Comparison of ENCODE assay signal across 8 mouse cellular contexts in the genomic region with DNA sequence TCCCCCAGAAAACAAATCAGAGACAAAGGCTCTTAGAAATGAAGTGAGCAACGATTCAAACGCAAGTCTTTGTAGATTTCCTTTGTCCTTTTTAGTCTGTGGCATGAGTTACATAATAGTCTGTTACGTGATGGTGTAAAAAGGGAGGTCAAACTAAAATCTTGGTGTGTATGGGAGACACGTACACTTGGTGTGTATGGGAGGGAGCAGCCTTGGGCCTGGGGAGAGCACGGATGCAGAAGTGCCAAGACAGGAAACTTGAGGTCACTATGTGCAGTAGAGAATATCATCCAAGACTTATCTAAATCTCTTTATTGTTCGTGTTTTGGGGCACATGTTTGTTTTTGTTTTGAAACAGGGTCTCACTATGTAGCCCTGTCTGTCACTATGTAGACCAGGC. TPM values are rescaled to one million over a fixed set of nuclear protein-coding genes. Genes with fewer than 3 reads are reported as not detected.
DNase-seq lines count a peak whose midpoint lies in the region; ATAC-seq and TF ChIP-seq lines count a peak whose summit lies in the region.

No protein-coding gene starts in this region.

- no peak for TF ChIP-seq RAD21 in CH12.LX (IDR thresholded peaks at IDR 0.05; ENCODE audit: low read depth, low read length)

- intact Hi-C loops in gastrocnemius, postnatal 36 days (cut with DNase I), result no loop called here

- peaks cover 42% of the 10 kb centered on the region for H3K79me2 ChIP-seq in CH12.LX (replicated peaks; ENCODE audit: control insufficient read depth, extremely low read depth, insufficient read depth, poor library complexity, severe bottlenecking)

- H3K4me1 ChIP-seq in heart, embryonic 10.5 days, result peaks cover 41% of the 10 kb centered on the region
- H3K4me1 ChIP-seq in CH12.LX (ENCODE audit: control insufficient read depth in 1 of 2, insufficient read depth in 2 of 2), result peaks cover 7 to 46% of the 10 kb centered on the region in 2 experiments
- H3K4me1 ChIP-seq in forebrain, embryonic 13.5 days, result peaks cover 50% of the 10 kb centered on the region
- H3K4me1 ChIP-seq in liver, embryonic 13.5 days (replicated peaks), result peaks cover 50% of the 10 kb centered on the region

- peaks cover 4% of the 10 kb centered on the region; the same call in 1 of the 2 replicates for H3K36me3 ChIP-seq in heart, embryonic 10.5 days
- peaks cover 10 to 31% of the 10 kb centered on the region in 2 experiments for H3K36me3 ChIP-seq in CH12.LX (replicated peaks in 1 of 2; ENCODE audit: control insufficient read depth in 1 of 2, insufficient read depth in 1 of 2, low read length in 1 of 2)
- 0 out of 2 replicates have a peak, but pooled peaks cover 10% of the 10 kb centered on the region for H3K36me3 ChIP-seq in forebrain, embryonic 13.5 days (ENCODE audit: poor library complexity, severe bottlenecking)
- H3K36me3 ChIP-seq in liver, embryonic 13.5 days, result peaks cover 15% of the 10 kb centered on the region

- dilution Hi-C loops in CH12.LX (cut with MboI; ENCODE audit: extremely low pct_ligation_motif_present, extremely low pct_unique_long_range_greater_than_20kb, low sequenced_read_pairs), result no loop called here

- H3K27ac ChIP-seq in heart, embryonic 10.5 days, result peak overlapping the region; percentile 92
- peak overlapping the region; percentile 36; the same call in 1 of the 2 replicates for H3K27ac ChIP-seq in CH12.LX (ENCODE audit: insufficient read depth, low read depth)
- peak overlapping the region; percentile 89 for H3K27ac ChIP-seq in forebrain, embryonic 13.5 days
- peak overlapping the region; percentile 89 for H3K27ac ChIP-seq in liver, embryonic 13.5 days

- no peak for TF ChIP-seq CTCF in CH12.LX (conservative IDR thresholded peaks at IDR 0.05 in 1 of 2, IDR thresholded peaks at IDR 0.05 in 1 of 2; ENCODE audit: low read depth in 2 of 2, low read length in 2 of 2)

- DNase-seq in heart, embryonic 10.5 days (ENCODE audit: low spot score), result no peak
- no peak for DNase-seq in heart, adult 11 months
- DNase-seq in CH12.LX (ENCODE audit: extremely low read depth), result no peak
- DNase-seq in liver, embryonic 13.5 days, result no peak
- no peak for DNase-seq in right cerebral cortex, postnatal 4 days
- DNase-seq in gastrocnemius, postnatal 36 days, result no peak
- no peak for DNase-seq in gastrocnemius, postnatal 25 days

- in situ Hi-C loops in CH12.LX (cut with MboI; ENCODE audit: low pct_ligation_motif_present, low pct_unique_long_range_greater_than_20kb, low sequenced_read_pairs), result no loop called here

- H3K9me3 ChIP-seq in heart, embryonic 10.5 days, result no peaks in the 10 kb centered on the region
- H3K9me3 ChIP-seq in CH12.LX (replicated peaks; ENCODE audit: low read length), result no peaks in the 10 kb centered on the region
- no peaks in the 10 kb centered on the region for H3K9me3 ChIP-seq in forebrain, embryonic 13.5 days (replicated peaks)
- no peaks in the 10 kb centered on the region for H3K9me3 ChIP-seq in liver, embryonic 13.5 days (replicated peaks)

- TF ChIP-seq EP300 in CH12.LX (IDR thresholded peaks at IDR 0.05; ENCODE audit: low read length), result no peak; the same call in 1 of the 2 replicates

- peak overlapping the region; percentile 82 for H3K4me3 ChIP-seq in heart, embryonic 10.5 days
- H3K4me3 ChIP-seq in CH12.LX (replicated peaks in 1 of 3; ENCODE audit: low read depth in 2 of 3, low read length in 2 of 3, poor library complexity in 1 of 3), result peak overlapping the region; percentile 88 to 96 (median 95)
- peak overlapping the region; percentile 67 for H3K4me3 ChIP-seq in forebrain, embryonic 13.5 days
- H3K4me3 ChIP-seq in liver, embryonic 13.5 days (replicated peaks), result peak overlapping the region; percentile 96

- no peak for TF ChIP-seq POLR2A in CH12.LX (IDR thresholded peaks at IDR 0.05; ENCODE audit: low read depth, low read length)

- no peaks in the 10 kb centered on the region for H3K27me3 ChIP-seq in heart, embryonic 10.5 days (ENCODE audit: insufficient read depth, poor library complexity, severe bottlenecking)
- H3K27me3 ChIP-seq in CH12.LX (replicated peaks), result no peaks in the 10 kb centered on the region
- no peaks in the 10 kb centered on the region for H3K27me3 ChIP-seq in forebrain, embryonic 13.5 days
- H3K27me3 ChIP-seq in liver, embryonic 13.5 days, result no peaks in the 10 kb centered on the region

- H3K9ac ChIP-seq in CH12.LX (ENCODE audit: insufficient read depth, low read depth), result peak overlapping the region; percentile 89
- H3K9ac ChIP-seq in forebrain, embryonic 13.5 days, result peak overlapping the region; percentile 90
- H3K9ac ChIP-seq in liver, embryonic 13.5 days, result peak overlapping the region; percentile 94

- H3K4me2 ChIP-seq in CH12.LX (ENCODE audit: insufficient read depth, low read depth, poor library complexity, severe bottlenecking), result peak overlapping the region; percentile 87
- H3K4me2 ChIP-seq in forebrain, embryonic 13.5 days, result peak overlapping the region; percentile 67
- H3K4me2 ChIP-seq in liver, embryonic 13.5 days, result peak overlapping the region; percentile 92

- peak; percentile 46; the same call in 1 of the 2 replicates for ATAC-seq in forebrain, embryonic 13.5 days
- ATAC-seq in liver, embryonic 13.5 days (ENCODE audit: low read depth), result no peak

- 28% methylated on average over 6 of the region's 6 CpGs for WGBS in heart, embryonic 10.5 days
- WGBS in forebrain, embryonic 13.5 days, result 26% methylated on average over 6 of the region's 6 CpGs
- 18% methylated on average over 6 of the region's 6 CpGs for WGBS in liver, embryonic 13.5 days (ENCODE audit: insufficient replicate concordance)

TF ChIP-seq in CH12.LX, 34 proteins besides CTCF, POLR2A, EP300 and RAD21:
- peak; percentile 10; the same call in 1 of the 2 replicates for TF ChIP-seq POLR2AphosphoS2 (IDR thresholded peaks at IDR 0.05; ENCODE audit: low read depth, low read length)
- no peak for TF ChIP-seq RCOR1 (conservative IDR thresholded peaks at IDR 0.05; ENCODE audit: low read depth, low read length)

RNA-seq across cellular contexts. Expression of a gene that starts 0.5 kb away (rescaled TPM):
- polyA plus RNA-seq in heart, embryonic 10.5 days (2016; fragmentation: Nextera tagmentation; extraction: Ambion mirVana), result 66.8 and 75.2 TPM in 2 replicates
- 64.0 and 64.8 TPM in 2 replicates for total RNA-seq in CH12.LX (2012; rRNA removed)
- total RNA-seq in CH12.LX (2014; rRNA removed), result 85.0 and 95.7 TPM in 2 replicates
- polyA plus RNA-seq in CH12.LX (2012; ENCODE audit: insufficient read length, low read depth), result 73.2 and 79.5 TPM in 2 replicates
- polyA plus RNA-seq in forebrain, embryonic 13.5 days (2015; fragmentation: Nextera tagmentation; extraction: Ambion mirVana), result 85.8 and 94.5 TPM in 2 replicates
- 38.9 and 41.0 TPM in 2 replicates for polyA plus RNA-seq in liver, embryonic 13.5 days (2015; fragmentation: Nextera tagmentation; extraction: Ambion mirVana)
- total RNA-seq in gastrocnemius, postnatal 36 days (2021), result 10 to 100 TPM; 20.9 to 22.5 TPM
- 10 to 100 TPM; 20.8 to 23.5 TPM for total RNA-seq in gastrocnemius, postnatal 25 days (2021)

RNA-seq across cellular contexts. Expression of a gene that starts 15.2 kb away (rescaled TPM):
- polyA plus RNA-seq in heart, embryonic 10.5 days (2016; fragmentation: Nextera tagmentation; extraction: Ambion mirVana), result 0.28 and 0.60 TPM in 2 replicates
- total RNA-seq in CH12.LX (2012; rRNA removed), result 11.9 and 20.0 TPM in 2 replicates
- total RNA-seq in CH12.LX (2014; rRNA removed), result 8.2 and 8.3 TPM in 2 replicates
- polyA plus RNA-seq in CH12.LX (2012; ENCODE audit: insufficient read length, low read depth), result 12.1 and 12.5 TPM in 2 replicates
- 0.43 and 0.59 TPM in 2 replicates for polyA plus RNA-seq in forebrain, embryonic 13.5 days (2015; fragmentation: Nextera tagmentation; extraction: Ambion mirVana)
- polyA plus RNA-seq in liver, embryonic 13.5 days (2015; fragmentation: Nextera tagmentation; extraction: Ambion mirVana), result 0.42 and 0.55 TPM in 2 replicates
- under 1 TPM in 1 of 2 experiments, not detected in 1; 0.64 TPM for total RNA-seq in gastrocnemius, postnatal 36 days (2021)
- under 1 TPM; 0.29 to 0.36 TPM for total RNA-seq in gastrocnemius, postnatal 25 days (2021)

RNA-seq across cellular contexts. Expression of a gene that starts 37.4 kb away (rescaled TPM):
- polyA plus RNA-seq in heart, embryonic 10.5 days (2016; fragmentation: Nextera tagmentation; extraction: Ambion mirVana), result 2.5 and 3.4 TPM in 2 replicates
- total RNA-seq in CH12.LX (2012; rRNA removed) (0.21 TPM in 1 of 2 replicates, not detected in the other), CH12.LX (2014; rRNA removed) (not detected in 2 replicates)
- not detected in 2 replicates for polyA plus RNA-seq in CH12.LX (2012; ENCODE audit: insufficient read length, low read depth)
- polyA plus RNA-seq in forebrain, embryonic 13.5 days (2015; fragmentation: Nextera tagmentation; extraction: Ambion mirVana), result 0.92 and 1.0 TPM in 2 replicates
- 1.7 and 1.9 TPM in 2 replicates for polyA plus RNA-seq in liver, embryonic 13.5 days (2015; fragmentation: Nextera tagmentation; extraction: Ambion mirVana)
- 10 to 100 TPM in 1 of 2 experiments, 1 to 10 TPM in 1; 7.1 to 10.4 TPM for total RNA-seq in gastrocnemius, postnatal 36 days (2021)
- 10 to 100 TPM in 1 of 2 experiments, 1 to 10 TPM in 1; 5.8 to 12.5 TPM for total RNA-seq in gastrocnemius, postnatal 25 days (2021)

Comparison
In these comparisons a context has a peak if more than half of its experiments do, and no peak if none do; other contexts are left out.
1. H3K27ac ChIP-seq: peak in every context shown above with its lines; median percentile 92 in heart, embryonic 10.5 days; 89 in forebrain, embryonic 13.5 days; 89 in liver, embryonic 13.5 days; 36 in CH12.LX.